Mouse (Mus musculus) bone marrow, adult 2 months (tissue): ENCODE results near the gene Psmd13. TPM values are rescaled to one million over a fixed set of nuclear protein-coding genes. Genes with fewer than 3 reads are reported as not detected.

Experiments used
- H3K27ac ChIP-seq: fragments of 200-500 bp; 2 replicates; pipeline ENCODE4 v1.5.1; 2012; ENCODE audit warnings: low read depth, mild to moderate bottlenecking, control low read depth, inconsistent platforms, low read length; ENCODE audit not compliant: control insufficient read depth, poor library complexity, insufficient read depth
- H3K4me1 ChIP-seq: fragments of 200-500 bp; 2 replicates; pipeline ENCODE4 v1.6.1; 2011; ENCODE audit warnings: low read length; ENCODE audit not compliant: control insufficient read depth, insufficient read depth
- H3K4me3 ChIP-seq: fragments of 200-500 bp; replicated peaks from 2 replicates; pipeline ENCODE3; 2011; ENCODE audit warnings: mild to moderate bottlenecking, low read depth, low read length, control low read depth; ENCODE audit not compliant: control insufficient read depth
- CTCF ChIP-seq: fragments of 200-500 bp; IDR thresholded peaks from 2 replicates; pipeline ENCODE4 v1.5.1; 2011; ENCODE audit warnings: low read length, control low read depth; ENCODE audit not compliant: control insufficient read depth, insufficient read depth
- POLR2A ChIP-seq: fragments of 200-500 bp; IDR thresholded peaks from 2 replicates; pipeline ENCODE4 v1.6.1; 2011; ENCODE audit warnings: low read depth, mild to moderate bottlenecking, control low read depth, low read length, borderline replicate concordance; ENCODE audit not compliant: control insufficient read depth
- WGBS: fragments of 180-500 bp; shearing (Covaris S2); methylation state at CpG from one replicate; pipeline ENCODE4 v1.1.7; 2018; 5-methylcytosine and 5-hydroxymethylcytosine counted together
- polyA plus RNA-seq: library from polyadenylated mRNA; stranded (reverse); fragments of >200 nt; gene quantifications from 2 replicates; pipeline ENCODE4 v1.2.4, GENCODE M21; 2011; ENCODE audit warnings: low replicate concordance; ENCODE audit not compliant: missing spikeins, insufficient read depth, insufficient read length

Psmd13 gene
- polyA plus RNA-seq, 1 experiment: 252 TPM

DNA sequence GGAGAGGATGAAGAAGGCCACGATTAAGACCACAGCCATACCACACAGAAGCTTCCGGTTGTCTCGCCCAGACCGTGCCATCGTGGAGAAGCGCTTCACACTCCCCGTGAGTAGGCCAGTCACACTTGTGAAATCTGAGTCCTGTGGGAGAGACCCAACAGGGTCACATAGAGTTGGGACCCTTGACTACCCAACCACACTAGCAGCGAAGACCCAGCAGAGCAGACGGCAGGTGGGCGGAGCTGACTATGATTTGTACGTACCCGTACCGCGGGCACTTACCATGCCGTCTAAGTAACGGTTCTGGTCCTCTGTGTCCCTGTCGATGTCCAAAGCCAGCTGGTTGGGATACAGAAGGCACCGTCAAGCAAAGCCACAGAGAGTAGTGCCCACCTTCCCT, 27.3 kb upstream of the Psmd13 start:
- 88% methylated on average over 18 of the region's 18 CpGs for WGBS
- no peak overlapping the region for H3K27ac ChIP-seq
- no peak overlapping the region for H3K4me3 ChIP-seq
- no peak for TF ChIP-seq POLR2A
- no peak for TF ChIP-seq CTCF
- H3K4me1 ChIP-seq: peaks cover 6% of the 10 kb centered on the region; the same call in 1 of the 2 replicates

DNA sequence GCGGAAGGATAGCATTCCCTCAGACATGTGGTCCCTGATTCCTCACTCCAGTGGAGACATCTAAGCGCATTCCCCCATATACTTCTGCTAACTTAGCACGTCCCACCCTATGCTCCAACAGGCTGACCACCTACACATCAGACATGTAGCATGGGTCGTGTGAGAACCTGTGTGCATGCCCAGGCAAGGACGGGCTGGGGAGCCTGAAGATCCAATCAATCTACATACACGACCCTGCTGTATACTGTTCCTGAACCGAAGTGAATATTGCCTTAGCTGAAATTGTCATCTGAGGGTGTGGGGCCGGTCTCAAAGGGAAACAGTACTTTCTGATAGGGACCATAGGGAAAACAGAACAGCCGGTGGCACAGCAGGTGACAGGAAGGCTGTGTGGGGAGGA, 26.6 kb upstream of the Psmd13 start:
- 57% methylated on average over 9 of the region's 9 CpGs for WGBS
- Histone ChIP-seq H3K4me3 (peak overlapping the region; percentile 82), H3K4me1 (peaks cover 6% of the 10 kb centered on the region; the same call in 1 of the 2 replicates), H3K27ac (no peak overlapping the region; the same call in 1 of the 2 replicates)
- TF ChIP-seq CTCF (no peak), POLR2A (no peak)

DNA sequence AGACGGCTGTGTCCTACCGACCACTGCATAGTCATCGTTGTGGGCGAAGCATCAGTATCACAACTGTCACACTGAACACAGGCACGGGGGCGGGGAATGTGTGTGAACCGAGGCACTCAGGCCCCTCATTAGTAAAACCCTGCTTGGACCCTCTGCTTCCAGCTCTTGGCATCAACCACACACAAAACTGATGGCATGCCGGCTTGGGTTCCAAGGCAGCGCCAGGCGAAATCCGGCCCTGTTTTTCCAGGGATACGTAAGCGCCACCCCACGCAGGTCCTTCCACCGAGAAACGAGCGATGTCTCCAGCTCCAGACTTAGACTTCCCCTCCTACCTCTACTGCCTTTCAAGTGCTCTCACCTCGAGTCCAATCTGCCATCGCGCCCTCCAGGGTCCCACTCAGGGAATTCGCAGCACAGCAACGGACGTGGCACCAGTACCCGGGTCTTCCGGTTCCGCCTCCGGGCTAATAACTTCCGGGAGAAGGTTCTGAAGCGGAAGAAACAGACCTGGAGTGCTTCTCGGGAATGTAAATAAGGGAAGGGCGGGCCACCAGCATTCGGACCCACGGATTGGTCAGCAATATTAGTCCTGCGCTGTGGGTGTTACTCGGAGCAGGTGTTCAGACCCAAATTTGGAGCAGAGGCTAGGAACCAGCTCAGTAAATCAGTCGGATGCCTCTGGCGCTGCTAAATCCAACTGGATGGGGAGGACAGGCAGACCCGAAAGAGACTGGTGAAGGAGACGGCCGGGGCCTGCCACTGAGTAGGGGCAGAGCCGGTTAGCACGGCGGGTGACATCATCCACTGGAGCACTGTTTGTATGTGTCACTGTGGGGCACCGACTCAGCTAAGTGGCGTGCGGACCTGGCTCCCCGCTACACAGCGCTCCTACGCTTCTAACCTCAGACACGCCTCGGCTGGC, 25.6 kb upstream of the Psmd13 start, which contains the start of gene Gm45785:
Gene Gm45785, minus strand, starts transcription at position 472 of the 925 bp plus-strand sequence.
- WGBS: under 1% methylated on average over 51 of the region's 51 CpGs
- peak within 1 kb of the TSS; percentile 88 for H3K27ac ChIP-seq
- H3K4me3 ChIP-seq: peak within 1 kb of the TSS; percentile 82
- H3K4me1 ChIP-seq: peaks cover 6% of the 10 kb centered on the region; the same call in 1 of the 2 replicates
- TF ChIP-seq POLR2A: peak; percentile 66; the same call in 1 of the 2 replicates
- TF ChIP-seq CTCF: no peak

DNA sequence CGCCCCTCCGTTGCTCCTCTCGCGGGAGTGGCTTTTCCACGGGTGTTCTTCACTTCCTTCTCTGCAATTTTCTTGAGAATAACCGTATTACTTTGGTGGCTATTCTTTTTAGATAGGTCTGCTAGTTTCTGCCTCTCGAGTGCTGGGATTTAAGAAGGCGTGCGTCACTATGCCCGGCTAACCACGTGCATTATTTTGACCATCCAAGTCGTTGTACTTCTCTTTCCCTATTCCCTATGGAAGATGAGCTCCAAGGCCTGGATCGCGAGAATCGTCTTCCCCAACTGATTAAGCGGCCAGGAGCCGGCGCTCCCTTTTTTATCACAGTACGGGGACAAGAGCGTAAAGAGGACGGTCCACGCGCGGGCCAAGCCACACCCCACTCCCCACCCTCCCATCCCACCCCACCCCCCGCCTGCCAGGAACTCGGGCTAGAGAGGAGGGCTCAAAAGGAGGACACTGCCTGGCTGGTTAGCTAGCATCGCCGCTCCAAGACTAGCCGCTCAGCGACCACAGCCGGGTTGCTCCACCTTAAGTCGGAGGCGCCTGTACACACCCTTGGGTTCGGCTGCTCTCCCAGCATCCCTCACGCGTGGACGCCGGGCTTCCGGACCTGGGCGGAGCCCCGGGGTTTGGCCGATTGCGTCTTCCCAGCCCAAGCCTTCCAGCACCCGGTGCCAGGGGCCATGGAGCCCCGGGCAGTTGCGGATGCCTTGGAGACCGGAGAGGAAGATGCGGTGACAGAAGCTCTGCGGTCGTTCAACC, 24.8 kb upstream of the Psmd13 start, which contains the start of gene Ric8a:
Gene Ric8a, plus strand, starts transcription at position 173 of the 765 bp plus-strand sequence.
- H3K4me3 ChIP-seq: peak within 1 kb of the TSS; percentile 82
- H3K4me1 ChIP-seq: peaks cover 6% of the 10 kb centered on the region; the same call in 1 of the 2 replicates
- peak; percentile 72; the same call in 1 of the 2 replicates for TF ChIP-seq POLR2A
- TF ChIP-seq CTCF: no peak
- H3K27ac ChIP-seq: peak within 1 kb of the TSS; percentile 88
- WGBS: under 1% methylated on average over 50 of the region's 50 CpGs

DNA sequence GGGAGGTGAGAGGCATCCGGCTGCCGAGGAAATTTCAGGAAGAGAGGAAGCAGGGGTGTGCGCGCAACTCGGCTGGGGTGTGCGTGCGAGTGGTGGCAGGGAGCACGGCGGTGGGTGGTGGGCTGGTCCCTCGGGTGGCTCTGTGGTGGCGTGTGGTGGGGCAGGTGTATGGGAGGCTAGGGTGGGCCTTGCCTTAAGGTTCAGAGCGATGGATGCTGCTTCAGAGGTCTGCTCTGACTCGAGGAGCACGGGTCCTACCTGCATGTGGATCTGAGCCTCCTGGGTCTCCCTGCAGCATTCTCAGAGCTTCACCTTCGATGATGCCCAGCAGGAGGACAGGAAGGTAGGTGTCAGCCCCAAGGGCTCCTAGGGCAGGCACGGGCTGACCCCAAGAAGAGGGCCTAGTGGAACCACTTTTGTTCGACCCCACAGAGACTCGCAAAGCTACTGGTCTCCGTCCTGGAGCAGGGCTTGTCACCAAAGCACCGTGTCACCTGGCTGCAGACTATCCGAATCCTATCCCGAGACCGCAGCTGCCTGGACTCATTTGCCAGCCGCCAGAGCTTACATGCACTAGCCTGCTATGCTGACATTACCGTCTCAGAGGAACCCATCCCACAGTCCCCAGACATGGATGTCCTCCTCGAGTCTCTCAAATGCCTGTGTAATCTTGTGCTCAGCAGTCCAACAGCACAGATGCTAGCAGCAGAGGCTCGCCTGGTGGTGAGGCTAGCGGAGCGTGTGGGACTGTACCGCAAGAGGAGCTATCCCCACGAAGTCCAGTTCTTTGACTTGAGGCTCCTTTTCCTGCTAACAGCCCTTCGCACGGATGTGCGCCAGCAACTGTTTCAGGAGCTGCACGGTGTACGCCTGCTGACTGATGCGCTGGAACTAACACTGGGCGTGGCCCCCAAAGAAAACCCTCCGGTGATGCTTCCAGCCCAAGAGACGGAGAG, 23.9 kb upstream of the Psmd13 start, which contains the start of gene Bet1l:
Gene Bet1l, minus strand, starts transcription at position 28 of the 956 bp plus-strand sequence.
- Histone ChIP-seq H3K4me1 (peaks cover 6% of the 10 kb centered on the region; the same call in 1 of the 2 replicates), H3K4me3 (peak within 1 kb of the TSS; percentile 82), H3K27ac (peak within 1 kb of the TSS; percentile 88)
- 12% methylated on average over 40 of the region's 40 CpGs for WGBS
- TF ChIP-seq CTCF: no peak
- no peak for TF ChIP-seq POLR2A

DNA sequence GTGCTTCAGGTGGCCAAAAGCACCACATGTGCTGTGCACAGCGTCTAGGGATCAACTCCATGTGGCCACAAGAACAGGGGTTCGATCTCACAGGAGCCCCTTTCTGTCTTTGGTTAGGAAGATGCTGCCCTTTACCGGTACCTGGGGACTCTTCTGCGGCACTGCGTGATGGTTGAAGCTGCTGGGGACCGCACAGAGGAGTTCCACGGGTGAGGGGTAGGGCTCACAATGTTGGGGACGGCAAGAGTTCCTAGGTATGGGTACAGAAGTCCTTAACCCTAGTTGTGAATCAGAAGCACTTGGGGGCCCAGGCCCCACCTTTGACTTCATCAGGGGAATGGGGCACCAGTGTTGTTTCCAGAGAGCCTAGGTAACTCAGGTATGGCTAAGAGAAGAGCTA, 23.0 kb upstream of the Psmd13 start:
- Histone ChIP-seq H3K4me3 (peak overlapping the region; percentile 82), H3K27ac (no peak overlapping the region), H3K4me1 (peaks cover 5% of the 10 kb centered on the region; the same call in 1 of the 2 replicates)
- WGBS: 86% methylated on average over 8 of the region's 8 CpGs
- TF ChIP-seq CTCF (no peak), POLR2A (no peak)

DNA sequence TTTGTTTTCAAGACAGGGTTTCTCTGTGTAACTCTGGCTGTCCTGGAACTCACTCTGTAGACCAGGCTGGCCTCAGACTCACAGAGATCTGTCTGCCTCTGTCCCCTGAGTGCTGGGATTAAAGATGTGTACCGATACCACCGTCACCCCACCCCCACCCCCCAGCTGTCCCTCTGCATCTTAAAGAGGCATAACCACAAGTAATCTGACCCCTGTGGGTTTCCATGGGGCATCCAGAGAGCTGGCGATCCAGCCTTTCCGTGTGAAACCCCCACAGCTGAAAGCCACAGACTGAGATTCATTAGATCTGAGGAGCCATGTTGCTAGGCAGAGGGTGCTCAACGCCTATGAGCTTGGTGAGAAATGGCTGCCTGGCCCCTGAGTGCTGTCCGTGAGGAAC, 21.8 kb upstream of the Psmd13 start:
- Histone ChIP-seq H3K27ac (no peak overlapping the region), H3K4me1 (peaks cover 5% of the 10 kb centered on the region; the same call in 1 of the 2 replicates), H3K4me3 (no peak overlapping the region)
- no peak for TF ChIP-seq CTCF
- no peak for TF ChIP-seq POLR2A
- WGBS: 79% methylated on average over 6 of the region's 6 CpGs
